Mouse (Mus musculus) limb, embryonic 13.5 days (tissue): ENCODE data around the gene Sh3tc1. TPM values are rescaled to one million over a fixed set of nuclear protein-coding genes. Genes with fewer than 3 reads are reported as not detected.

Source experiments
- ATAC-seq: fragments of 200-750 bp; cut with Nextera tagmentation; 2 replicates; pipeline ENCODE4 v1.8.0; 2017; ENCODE audit warnings: low read depth, moderate number of reproducible peaks, moderate TSS enrichment; ENCODE audit not compliant: low FRiP score
- H3K27ac ChIP-seq: fragments of 300-500 bp; sonication (generic); 2 replicates; pipeline ENCODE4 v1.5.1; 2015; ENCODE audit warnings: inconsistent platforms, mild to moderate bottlenecking, moderate library complexity
- H3K27me3 ChIP-seq: fragments of 300-500 bp; sonication (generic); 2 replicates; pipeline ENCODE4 v1.6.1; 2015; ENCODE audit warnings: mild to moderate bottlenecking, inconsistent platforms
- H3K36me3 ChIP-seq: fragments of 300-500 bp; sonication (generic); 2 replicates; pipeline ENCODE4 v1.6.1; 2015; ENCODE audit warnings: inconsistent platforms, mild to moderate bottlenecking, moderate library complexity
- H3K4me1 ChIP-seq: fragments of 300-500 bp; sonication (generic); 2 replicates; pipeline ENCODE4 v1.6.1; 2015; ENCODE audit warnings: inconsistent platforms
- H3K4me2 ChIP-seq: fragments of 300-500 bp; sonication (generic); replicated peaks from 2 replicates; pipeline ENCODE4 v1.6.1; 2015; ENCODE audit warnings: inconsistent platforms, mild to moderate bottlenecking, moderate library complexity
- H3K4me3 ChIP-seq: fragments of 300-500 bp; sonication (generic); 2 replicates; pipeline ENCODE4 v1.5.1; 2015; ENCODE audit warnings: moderate library complexity, mild to moderate bottlenecking, inconsistent platforms
- H3K9ac ChIP-seq: fragments of 300-500 bp; sonication (generic); 2 replicates; pipeline ENCODE4 v1.6.1; 2015; ENCODE audit warnings: mild to moderate bottlenecking, inconsistent platforms
- H3K9me3 ChIP-seq: fragments of 300-500 bp; sonication (generic); 2 replicates; pipeline ENCODE4 v1.6.1; 2016; ENCODE audit warnings: inconsistent platforms
- WGBS: fragments of 180-500 bp; shearing (Covaris S2); methylation state at CpG from one replicate; pipeline ENCODE4 v1.1.7; 2015; 5-methylcytosine and 5-hydroxymethylcytosine counted together
- polyA plus RNA-seq: library from polyadenylated mRNA; unstranded; fragments of >200 nt; fragmentation: Nextera tagmentation; extraction: Ambion mirVana; gene quantifications from 2 replicates; pipeline ENCODE4 v1.2.1, GENCODE M21; 2015

Gene Sh3tc1
- polyA plus RNA-seq, 1 experiment from 2014 or later, result 5.3 TPM

- Histone ChIP-seq H3K9me3 (no peaks in the 10 kb centered on the region), H3K27me3 (peaks cover 17% of the 10 kb centered on the region), H3K27ac (no peak overlapping the region), H3K36me3 (no peaks in the 10 kb centered on the region), H3K4me3 (no peak overlapping the region), H3K4me2 (no peak overlapping the region), H3K9ac (no peak overlapping the region), H3K4me1 (peaks cover 13% of the 10 kb centered on the region)
- ATAC-seq, result no peak
- 79% methylated on average over 6 of the region's 6 CpGs for WGBS
These were observed 26.1 kb upstream of the Sh3tc1 start for GRCm38 (mm10) chr5:35765909-35766308.

- Histone ChIP-seq H3K4me3 (no peak overlapping the region), H3K9ac (no peak overlapping the region), H3K4me2 (no peak overlapping the region), H3K36me3 (no peaks in the 10 kb centered on the region), H3K4me1 (peaks cover 13% of the 10 kb centered on the region), H3K9me3 (no peaks in the 10 kb centered on the region), H3K27me3 (peaks cover 48% of the 10 kb centered on the region), H3K27ac (no peak overlapping the region)
- no peak for ATAC-seq
- WGBS, result 74% methylated on average over 10 of the region's 10 CpGs
These were observed 23.1 kb upstream of the Sh3tc1 start for GRCm38 (mm10) chr5:35762850-35763249.

GRCm38 (mm10) chr5:35762388-35762787 lies 22.6 kb upstream of the Sh3tc1 start:
- no peak overlapping the region for H3K9ac ChIP-seq
- H3K4me3 ChIP-seq, result no peak overlapping the region
- no peak for ATAC-seq
- H3K27me3 ChIP-seq, result peaks cover 51% of the 10 kb centered on the region
- H3K4me1 ChIP-seq, result peaks cover 9% of the 10 kb centered on the region
- H3K4me2 ChIP-seq, result no peak overlapping the region
- WGBS, result 73% methylated on average over 5 of the region's 5 CpGs
- H3K27ac ChIP-seq, result no peak overlapping the region
- no peaks in the 10 kb centered on the region for H3K36me3 ChIP-seq
- H3K9me3 ChIP-seq, result no peaks in the 10 kb centered on the region

- H3K4me1 ChIP-seq, result peaks cover 10% of the 10 kb centered on the region
- H3K9ac ChIP-seq, result no peak overlapping the region
- no peak for ATAC-seq
- H3K9me3 ChIP-seq, result no peaks in the 10 kb centered on the region
- 75% methylated on average over 5 of the region's 5 CpGs for WGBS
- no peak overlapping the region for H3K27ac ChIP-seq
- no peaks in the 10 kb centered on the region for H3K36me3 ChIP-seq
- H3K4me2 ChIP-seq, result no peak overlapping the region
- peaks cover 62% of the 10 kb centered on the region for H3K27me3 ChIP-seq
- H3K4me3 ChIP-seq, result no peak overlapping the region
These were observed 21.5 kb upstream of the Sh3tc1 start for GRCm38 (mm10) chr5:35761323-35761722.

- peak overlapping the region; percentile 99 for H3K4me2 ChIP-seq
- H3K9me3 ChIP-seq, result no peaks in the 10 kb centered on the region
- ATAC-seq, result peak; percentile 6; the same call in 1 of the 2 replicates
- H3K9ac ChIP-seq, result peak overlapping the region; percentile 59
- H3K27me3 ChIP-seq, result peaks cover 69% of the 10 kb centered on the region
- 2% methylated on average over 40 of the region's 40 CpGs for WGBS
- H3K4me3 ChIP-seq, result peak overlapping the region; percentile 61
- H3K36me3 ChIP-seq, result no peaks in the 10 kb centered on the region
- peaks cover 10% of the 10 kb centered on the region for H3K4me1 ChIP-seq
- no peak overlapping the region for H3K27ac ChIP-seq
These were observed 18.6 kb upstream of the Sh3tc1 start for GRCm38 (mm10) chr5:35758081-35759053.

GRCm38 (mm10) chr5:35757639-35758001 lies 17.8 kb upstream of the Sh3tc1 start, which contains the start of gene Ablim2:
Ablim2 (plus strand) TSS chr5:35757880.
- no peaks in the 10 kb centered on the region for H3K36me3 ChIP-seq
- peak; percentile 95 for ATAC-seq
- H3K27me3 ChIP-seq, result peaks cover 62% of the 10 kb centered on the region
- H3K4me2 ChIP-seq, result peak within 1 kb of the TSS; percentile 99
- peak within 1 kb of the TSS; percentile 61 for H3K4me3 ChIP-seq
- H3K27ac ChIP-seq, result no peak within 1 kb of the TSS
- under 1% methylated on average over 35 of the region's 35 CpGs for WGBS
- H3K9me3 ChIP-seq, result no peaks in the 10 kb centered on the region
- peaks cover 10% of the 10 kb centered on the region for H3K4me1 ChIP-seq
- H3K9ac ChIP-seq, result peak within 1 kb of the TSS; percentile 59

GRCm38 (mm10) chr5:35756997-35757638 lies 17.3 kb upstream of the Sh3tc1 start:
- no peak overlapping the region for H3K9ac ChIP-seq
- peaks cover 10% of the 10 kb centered on the region for H3K4me1 ChIP-seq
- no peaks in the 10 kb centered on the region for H3K9me3 ChIP-seq
- no peak overlapping the region for H3K27ac ChIP-seq
- peak overlapping the region; percentile 61 for H3K4me3 ChIP-seq
- H3K36me3 ChIP-seq, result no peaks in the 10 kb centered on the region
- peak overlapping the region; percentile 99 for H3K4me2 ChIP-seq
- 11% methylated on average over 25 of the region's 26 CpGs for WGBS
- H3K27me3 ChIP-seq, result peaks cover 57% of the 10 kb centered on the region
- no peak for ATAC-seq

- peaks cover 10% of the 10 kb centered on the region for H3K4me1 ChIP-seq
- H3K27me3 ChIP-seq, result peaks cover 54% of the 10 kb centered on the region
- no peak overlapping the region for H3K9ac ChIP-seq
- ATAC-seq, result no peak
- no peak overlapping the region for H3K4me3 ChIP-seq
- no peaks in the 10 kb centered on the region for H3K36me3 ChIP-seq
- H3K9me3 ChIP-seq, result no peaks in the 10 kb centered on the region
- H3K27ac ChIP-seq, result no peak overlapping the region
- H3K4me2 ChIP-seq, result no peak overlapping the region
- 81% methylated on average over 4 of the region's 4 CpGs for WGBS
These were observed 16.2 kb upstream of the Sh3tc1 start for GRCm38 (mm10) chr5:35756020-35756419.

- no peaks in the 10 kb centered on the region for H3K9me3 ChIP-seq
- no peak for ATAC-seq
These were observed 15.4 kb upstream of the Sh3tc1 start for GRCm38 (mm10) chr5:35755131-35755733.

GRCm38 (mm10) chr5:35751016-35751415 lies 11.2 kb upstream of the Sh3tc1 start:
- no peak for ATAC-seq
- no peak overlapping the region for H3K4me3 ChIP-seq
- 81% methylated on average over 7 of the region's 7 CpGs for WGBS
- no peak overlapping the region for H3K9ac ChIP-seq
- H3K9me3 ChIP-seq, result no peaks in the 10 kb centered on the region
- H3K27me3 ChIP-seq, result peaks cover 5% of the 10 kb centered on the region
- H3K36me3 ChIP-seq, result no peaks in the 10 kb centered on the region
- no peak overlapping the region for H3K27ac ChIP-seq
- H3K4me2 ChIP-seq, result no peak overlapping the region
- H3K4me1 ChIP-seq, result no peaks in the 10 kb centered on the region

More at GRCm38 (mm10) chr5:35755131-35755733, 15.4 kb upstream of the Sh3tc1 start:
- 30% methylated on average over 5 of the region's 5 CpGs for WGBS
- Histone ChIP-seq H3K4me1 (peaks cover 10% of the 10 kb centered on the region), H3K4me2 (no peak overlapping the region), H3K4me3 (no peak overlapping the region), H3K27me3 (peaks cover 46% of the 10 kb centered on the region), H3K9ac (no peak overlapping the region), H3K27ac (no peak overlapping the region), H3K36me3 (no peaks in the 10 kb centered on the region)

- H3K27ac ChIP-seq, result no peak overlapping the region
- 73% methylated on average over 1 of the region's 1 CpGs for WGBS
These were observed 10.2 kb upstream of the Sh3tc1 start for GRCm38 (mm10) chr5:35750026-35750425.

GRCm38 (mm10) chr5:35749416-35749815 lies 9.6 kb upstream of the Sh3tc1 start:
- H3K9me3 ChIP-seq, result no peaks in the 10 kb centered on the region
- H3K27me3 ChIP-seq, result no peaks in the 10 kb centered on the region
- no peak overlapping the region for H3K4me2 ChIP-seq
- no peak for ATAC-seq
- H3K4me3 ChIP-seq, result no peak overlapping the region
- H3K4me1 ChIP-seq, result no peaks in the 10 kb centered on the region
- H3K27ac ChIP-seq, result no peak overlapping the region
- H3K9ac ChIP-seq, result no peak overlapping the region
- no peaks in the 10 kb centered on the region for H3K36me3 ChIP-seq
- 45% methylated on average over 3 of the region's 3 CpGs for WGBS

More at GRCm38 (mm10) chr5:35750026-35750425, 10.2 kb upstream of the Sh3tc1 start:
- no peak overlapping the region for H3K9ac ChIP-seq
- ATAC-seq, result no peak
- no peaks in the 10 kb centered on the region for H3K4me1 ChIP-seq
- H3K4me3 ChIP-seq, result no peak overlapping the region
- no peak overlapping the region for H3K4me2 ChIP-seq
- no peaks in the 10 kb centered on the region for H3K27me3 ChIP-seq
- H3K36me3 ChIP-seq, result no peaks in the 10 kb centered on the region
- H3K9me3 ChIP-seq, result no peaks in the 10 kb centered on the region
